Mouse (Mus musculus) heart, postnatal 0 days (tissue): ENCODE results near the gene Gm45213.

ENCODE experiments used
- CTCF ChIP-seq: IDR thresholded peaks from 2 replicates; pipeline ENCODE4 v1.5.1; 2016; ENCODE audit warnings: antibody characterized with exemption, control low read depth, low read depth
- EP300 ChIP-seq: IDR thresholded peaks from 2 replicates; pipeline ENCODE4 v1.6.1; 2016; ENCODE audit warnings: antibody characterized with exemption, low read depth

- TF ChIP-seq CTCF (no peak), EP300 (no peak)
Observed at GRCm38 (mm10) chr7:66044617-66045016, 1.2 kb downstream of the Gm45213 start.
